Mouse (Mus musculus): Measurements from ENCODE around the gene Ugt1a10. TPM values are rescaled to one million over a fixed set of nuclear protein-coding genes. Genes with fewer than 3 reads are reported as not detected.

Gene Ugt1a10
- polyA plus RNA-seq, 1 experiment: not detected

- Histone ChIP-seq H3K4me1 (ENCODE audit: control insufficient read depth, insufficient read depth, low read length) (peaks cover 30% of the 10 kb centered on the region), H3K4me3 (replicated peaks; ENCODE audit: insufficient read depth, low read depth, low read length) (no peak overlapping the region), H3K27ac (ENCODE audit: insufficient read depth, low read length) (no peak overlapping the region), H3K27me3 (ENCODE audit: control insufficient read depth, insufficient read depth, low read length) (no peaks in the 10 kb centered on the region)
- DNase-seq: no peak
- WGBS: 49% methylated on average over 2 of the region's 2 CpGs
- no peak for TF ChIP-seq POLR2A (IDR thresholded peaks at IDR 0.05; ENCODE audit: borderline replicate concordance, insufficient read depth, low read length)
- no peak for TF ChIP-seq CTCF (IDR thresholded peaks at IDR 0.05; ENCODE audit: borderline replicate concordance, insufficient read depth, low read depth, low read length)
These were observed 200.3 kb downstream of the Ugt1a10 start for GRCm38 (mm10) chr1:88255466-88255857.

- no peak for DNase-seq
These were observed 201.0 kb downstream of the Ugt1a10 start for GRCm38 (mm10) chr1:88255989-88256754.

GRCm38 (mm10) chr1:88256886-88257663, 201.9 kb downstream of the Ugt1a10 start:
- no peak for DNase-seq
- 82% methylated on average over 10 of the region's 10 CpGs for WGBS

More at GRCm38 (mm10) chr1:88255989-88256754, 201.0 kb downstream of the Ugt1a10 start:
- no peaks in the 10 kb centered on the region for H3K27me3 ChIP-seq (ENCODE audit: control insufficient read depth, insufficient read depth, low read length)
- H3K4me1 ChIP-seq (ENCODE audit: control insufficient read depth, insufficient read depth, low read length): peaks cover 30% of the 10 kb centered on the region
- no peak overlapping the region for H3K4me3 ChIP-seq (replicated peaks; ENCODE audit: insufficient read depth, low read depth, low read length)
- 62% methylated on average over 13 of the region's 13 CpGs for WGBS
- no peak overlapping the region for H3K27ac ChIP-seq (ENCODE audit: insufficient read depth, low read length)
- TF ChIP-seq POLR2A (IDR thresholded peaks at IDR 0.05; ENCODE audit: borderline replicate concordance, insufficient read depth, low read length): no peak
- no peak for TF ChIP-seq CTCF (IDR thresholded peaks at IDR 0.05; ENCODE audit: borderline replicate concordance, insufficient read depth, low read depth, low read length)

GRCm38 (mm10) chr1:88257681-88258080, 202.5 kb downstream of the Ugt1a10 start:
- DNase-seq: no peak
- TF ChIP-seq POLR2A (IDR thresholded peaks at IDR 0.05; ENCODE audit: borderline replicate concordance, insufficient read depth, low read length): no peak
- no peak for TF ChIP-seq CTCF (IDR thresholded peaks at IDR 0.05; ENCODE audit: borderline replicate concordance, insufficient read depth, low read depth, low read length)
- Histone ChIP-seq H3K4me1 (ENCODE audit: control insufficient read depth, insufficient read depth, low read length) (peaks cover 30% of the 10 kb centered on the region), H3K27me3 (ENCODE audit: control insufficient read depth, insufficient read depth, low read length) (no peaks in the 10 kb centered on the region), H3K27ac (ENCODE audit: insufficient read depth, low read length) (no peak overlapping the region), H3K4me3 (replicated peaks; ENCODE audit: insufficient read depth, low read depth, low read length) (no peak overlapping the region)
- 88% methylated on average over 6 of the region's 6 CpGs for WGBS

More at GRCm38 (mm10) chr1:88256886-88257663, 201.9 kb downstream of the Ugt1a10 start:
- H3K4me1 ChIP-seq (ENCODE audit: control insufficient read depth, insufficient read depth, low read length): peaks cover 30% of the 10 kb centered on the region
- H3K27ac ChIP-seq (ENCODE audit: insufficient read depth, low read length): no peak overlapping the region
- H3K4me3 ChIP-seq (replicated peaks; ENCODE audit: insufficient read depth, low read depth, low read length): no peak overlapping the region
- no peaks in the 10 kb centered on the region for H3K27me3 ChIP-seq (ENCODE audit: control insufficient read depth, insufficient read depth, low read length)
- TF ChIP-seq POLR2A (IDR thresholded peaks at IDR 0.05; ENCODE audit: borderline replicate concordance, insufficient read depth, low read length): no peak
- no peak for TF ChIP-seq CTCF (IDR thresholded peaks at IDR 0.05; ENCODE audit: borderline replicate concordance, insufficient read depth, low read depth, low read length)

GRCm38 (mm10) chr1:88258361-88258760, 203.2 kb downstream of the Ugt1a10 start:
- Histone ChIP-seq H3K4me1 (ENCODE audit: control insufficient read depth, insufficient read depth, low read length) (peaks cover 30% of the 10 kb centered on the region), H3K27ac (ENCODE audit: insufficient read depth, low read length) (no peak overlapping the region), H3K4me3 (replicated peaks; ENCODE audit: insufficient read depth, low read depth, low read length) (no peak overlapping the region), H3K27me3 (ENCODE audit: control insufficient read depth, insufficient read depth, low read length) (no peaks in the 10 kb centered on the region)
- TF ChIP-seq CTCF (IDR thresholded peaks at IDR 0.05; ENCODE audit: borderline replicate concordance, insufficient read depth, low read depth, low read length): no peak
- no peak for TF ChIP-seq POLR2A (IDR thresholded peaks at IDR 0.05; ENCODE audit: borderline replicate concordance, insufficient read depth, low read length)
- whole genome bisulfite sequencing: 58% methylated on average over 6 of the region's 6 CpGs
- DNase-seq: no peak

- Histone ChIP-seq H3K27ac (ENCODE audit: insufficient read depth, low read length) (no peak overlapping the region), H3K4me3 (replicated peaks; ENCODE audit: insufficient read depth, low read depth, low read length) (no peak overlapping the region), H3K4me1 (ENCODE audit: control insufficient read depth, insufficient read depth, low read length) (peaks cover 30% of the 10 kb centered on the region), H3K27me3 (ENCODE audit: control insufficient read depth, insufficient read depth, low read length) (no peaks in the 10 kb centered on the region)
- no peak for TF ChIP-seq CTCF (IDR thresholded peaks at IDR 0.05; ENCODE audit: borderline replicate concordance, insufficient read depth, low read depth, low read length)
- TF ChIP-seq POLR2A (IDR thresholded peaks at IDR 0.05; ENCODE audit: borderline replicate concordance, insufficient read depth, low read length): no peak
- WGBS: 53% methylated on average over 8 of the region's 8 CpGs
- DNase-seq: no peak
These were observed 203.9 kb downstream of the Ugt1a10 start for GRCm38 (mm10) chr1:88258881-88259642.

- Histone ChIP-seq H3K27ac (ENCODE audit: insufficient read depth, low read length) (no peak overlapping the region), H3K27me3 (ENCODE audit: control insufficient read depth, insufficient read depth, low read length) (no peaks in the 10 kb centered on the region), H3K4me3 (replicated peaks; ENCODE audit: insufficient read depth, low read depth, low read length) (no peak overlapping the region), H3K4me1 (ENCODE audit: control insufficient read depth, insufficient read depth, low read length) (peaks cover 30% of the 10 kb centered on the region)
- 78% methylated on average over 4 of the region's 4 CpGs for WGBS
- TF ChIP-seq CTCF (IDR thresholded peaks at IDR 0.05; ENCODE audit: borderline replicate concordance, insufficient read depth, low read depth, low read length) (no peak), POLR2A (IDR thresholded peaks at IDR 0.05; ENCODE audit: borderline replicate concordance, insufficient read depth, low read length) (no peak)
- DNase-seq: no peak
These were observed 204.4 kb downstream of the Ugt1a10 start for GRCm38 (mm10) chr1:88259643-88260024.

Data from cerebellum, adult 2 months (tissue).